Mouse (Mus musculus) CH12.LX (cell line): ENCODE data around the gene Mael. TPM values are rescaled to one million over a fixed set of nuclear protein-coding genes. Genes with fewer than 3 reads are reported as not detected.

Experiments
- DNase-seq: peaks from one replicate; pipeline ENCODE4 v3.0.0-alpha.2; 2013; ENCODE audit errors: extremely low read depth
- H3K27ac ChIP-seq: 2 replicates; pipeline ENCODE4 v1.5.1; 2012; ENCODE audit warnings: low read depth, mild to moderate bottlenecking, control low read depth, moderate library complexity; ENCODE audit not compliant: insufficient read depth
- H3K27me3 ChIP-seq: replicated peaks from 2 replicates; pipeline ENCODE3; 2012; ENCODE audit warnings: inconsistent platforms
- H3K36me3 ChIP-seq, 2 experiments: replicated peaks in 1 of 2; 2 replicates each; pipeline versions ENCODE3 to v1.6.1; 2012; ENCODE audit warnings: inconsistent platforms in 1 of 2, low read length in 1 of 2, mild to moderate bottlenecking in 1 of 2, mixed read lengths in 1 of 2, moderate library complexity in 1 of 2; ENCODE audit not compliant: control insufficient read depth in 1 of 2, insufficient read depth in 1 of 2
- H3K4me1 ChIP-seq, 2 experiments: 2 replicates each; pipeline ENCODE4 v1.6.1; 2012; ENCODE audit warnings: inconsistent platforms in 1 of 2, moderate library complexity in 1 of 2; ENCODE audit not compliant: insufficient read depth in 2 of 2, control insufficient read depth in 1 of 2
- H3K4me2 ChIP-seq: 2 replicates; pipeline ENCODE4 v1.6.1; 2012; ENCODE audit warnings: low read depth, mild to moderate bottlenecking, control low read depth; ENCODE audit not compliant: poor library complexity, insufficient read depth, severe bottlenecking
- H3K4me3 ChIP-seq, 3 experiments: fragments of 150-350 bp in 1 of 3; sonication (generic) in 1 of 3; replicated peaks in 1 of 3; 2 replicates each; pipeline versions ENCODE3 to v1.5.1; 2011 to 2012; ENCODE audit warnings: low read depth in 2 of 3, low read length in 2 of 3, mild to moderate bottlenecking in 2 of 3, moderate library complexity in 2 of 3, control low read depth in 1 of 3, improper control_type of control experiment in 1 of 3, inconsistent platforms in 1 of 3, mixed read lengths in 1 of 3; ENCODE audit not compliant: poor library complexity in 1 of 3
- H3K79me2 ChIP-seq: replicated peaks from 2 replicates; pipeline ENCODE4 v1.6.1; 2012; ENCODE audit warnings: mild to moderate bottlenecking, moderate library complexity; ENCODE audit not compliant: control insufficient read depth, poor library complexity, insufficient read depth, severe bottlenecking; ENCODE audit errors: extremely low read depth
- H3K9ac ChIP-seq: 2 replicates; pipeline ENCODE4 v1.6.1; 2012; ENCODE audit warnings: low read depth, mild to moderate bottlenecking, control low read depth, moderate library complexity; ENCODE audit not compliant: insufficient read depth
- H3K9me3 ChIP-seq: replicated peaks from 2 replicates; pipeline ENCODE3; 2012; ENCODE audit warnings: low read length, inconsistent platforms, mixed read lengths
- BHLHE40 ChIP-seq: IDR thresholded peaks from 2 replicates; pipeline ENCODE4 v1.6.1; 2011; ENCODE audit warnings: mild to moderate bottlenecking, low read depth, low read length, improper control_type of control experiment
- CHD2 ChIP-seq: IDR thresholded peaks from 2 replicates; pipeline ENCODE4 v1.6.1; 2011; ENCODE audit warnings: low read length, improper control_type of control experiment
- E2F4 ChIP-seq: IDR thresholded peaks from 2 replicates; pipeline ENCODE4 v1.6.1; 2011; ENCODE audit warnings: low read depth, low read length, improper control_type of control experiment; ENCODE audit not compliant: insufficient replicate concordance
- HCFC1 ChIP-seq: IDR thresholded peaks from 2 replicates; pipeline ENCODE4 v1.6.1; 2012; ENCODE audit warnings: low read depth, mild to moderate bottlenecking, inconsistent platforms, low read length, improper control_type of control experiment
- IRF4 ChIP-seq: IDR thresholded peaks from 2 replicates; pipeline ENCODE4 v1.6.1; 2014; ENCODE audit warnings: low read depth, mild to moderate bottlenecking, inconsistent platforms, low read length, improper control_type of control experiment
- JUND ChIP-seq: conservative IDR thresholded peaks from 2 replicates; pipeline ENCODE4 v1.6.1; 2011; ENCODE audit warnings: low read depth, low read length, improper control_type of control experiment
- KAT2A ChIP-seq: IDR thresholded peaks from 2 replicates; pipeline ENCODE4 v1.6.1; 2012; ENCODE audit warnings: low read length, improper control_type of control experiment, inconsistent platforms; ENCODE audit not compliant: insufficient replicate concordance
- MAZ ChIP-seq: IDR thresholded peaks from 2 replicates; pipeline ENCODE4 v1.6.1; 2012; ENCODE audit warnings: low read depth, mild to moderate bottlenecking, inconsistent platforms, low read length, improper control_type of control experiment, moderate library complexity
- MEF2A ChIP-seq: IDR thresholded peaks from 2 replicates; pipeline ENCODE4 v1.6.1; 2014; ENCODE audit warnings: low read depth, mild to moderate bottlenecking, inconsistent platforms, low read length, improper control_type of control experiment, borderline replicate concordance
- MXI1 ChIP-seq: IDR thresholded peaks from 2 replicates; pipeline ENCODE4 v1.6.1; 2011; ENCODE audit warnings: mild to moderate bottlenecking, low read depth, low read length, improper control_type of control experiment
- NELFE ChIP-seq: IDR thresholded peaks from 2 replicates; pipeline ENCODE4 v1.6.1; 2011; ENCODE audit warnings: low read depth, low read length, improper control_type of control experiment
- NRF1 ChIP-seq: IDR thresholded peaks from 2 replicates; pipeline ENCODE4 v1.6.1; 2014; ENCODE audit warnings: low read depth, mild to moderate bottlenecking, inconsistent platforms, low read length, improper control_type of control experiment, moderate library complexity
- POLR2A ChIP-seq: IDR thresholded peaks from 2 replicates; pipeline ENCODE4 v1.6.1; 2011; ENCODE audit warnings: low read depth, mild to moderate bottlenecking, improper control_type of control experiment, low read length
- POLR2AphosphoS2 ChIP-seq: IDR thresholded peaks from 2 replicates; pipeline ENCODE4 v1.6.1; 2011; ENCODE audit warnings: low read depth, low read length, improper control_type of control experiment
- RAD21 ChIP-seq: IDR thresholded peaks from 2 replicates; pipeline ENCODE4 v1.6.1; 2011; ENCODE audit warnings: low read depth, mild to moderate bottlenecking, low read length, improper control_type of control experiment, moderate library complexity
- RCOR1 ChIP-seq: conservative IDR thresholded peaks from 2 replicates; pipeline ENCODE4 v1.6.1; 2012; ENCODE audit warnings: low read depth, mild to moderate bottlenecking, inconsistent platforms, low read length, improper control_type of control experiment
- SIN3A ChIP-seq: IDR thresholded peaks from 2 replicates; pipeline ENCODE4 v1.6.1; 2012; ENCODE audit warnings: low read length, improper control_type of control experiment, inconsistent platforms
- SMC3 ChIP-seq: IDR thresholded peaks from 2 replicates; pipeline ENCODE4 v1.6.1; 2011; ENCODE audit warnings: low read depth, low read length, improper control_type of control experiment
- TBP ChIP-seq: conservative IDR thresholded peaks from 2 replicates; pipeline ENCODE4 v1.6.1; 2011; ENCODE audit warnings: low read depth, low read length, improper control_type of control experiment
- TCF12 ChIP-seq: IDR thresholded peaks from 2 replicates; pipeline ENCODE4 v1.6.1; 2014; ENCODE audit warnings: low read depth, mild to moderate bottlenecking, inconsistent platforms, low read length, improper control_type of control experiment
- UBTF ChIP-seq: IDR thresholded peaks from 2 replicates; pipeline ENCODE4 v1.6.1; 2012; ENCODE audit warnings: low read depth, mild to moderate bottlenecking, inconsistent platforms, low read length, improper control_type of control experiment, moderate library complexity
- USF1 ChIP-seq: IDR thresholded peaks from 2 replicates; pipeline ENCODE4 v1.6.1; 2014; ENCODE audit warnings: low read depth, mild to moderate bottlenecking, inconsistent platforms, low read length, improper control_type of control experiment
- USF2 ChIP-seq: conservative IDR thresholded peaks from 2 replicates; pipeline ENCODE4 v1.6.1; 2011; ENCODE audit warnings: low read depth, low read length, improper control_type of control experiment
- ZC3H11A ChIP-seq: IDR thresholded peaks from 2 replicates; pipeline ENCODE4 v1.6.1; 2012; ENCODE audit warnings: low read depth, mild to moderate bottlenecking, inconsistent platforms, low read length, improper control_type of control experiment
- ZMIZ1 ChIP-seq: IDR thresholded peaks from 2 replicates; pipeline ENCODE4 v1.6.1; 2012; ENCODE audit warnings: low read depth, mild to moderate bottlenecking, inconsistent platforms, low read length, improper control_type of control experiment
- ZNF384 ChIP-seq: IDR thresholded peaks from 2 replicates; pipeline ENCODE4 v1.6.1; 2012; ENCODE audit warnings: low read depth, low read length, improper control_type of control experiment, inconsistent platforms
- dilution Hi-C: fragments of 300-500 bp; cut with MboI; formaldehyde crosslinking; loops from 2 replicates; pipeline ENCODE4 v1.14.3; 2020; ENCODE audit warnings: low sequenced_read_pairs; ENCODE audit not compliant: extremely low pct_unique_long_range_greater_than_20kb, extremely low pct_ligation_motif_present
- in situ Hi-C: fragments of 300-500 bp; cut with MboI; formaldehyde crosslinking; loops from 3 replicates; pipeline ENCODE4 v1.14.3; 2019; ENCODE audit warnings: low sequenced_read_pairs, low pct_ligation_motif_present, low pct_unique_long_range_greater_than_20kb, mixed read lengths
- polyA plus RNA-seq: library from polyadenylated mRNA; unstranded; fragments of >175 nt; gene quantifications from 2 replicates; pipeline ENCODE4 v1.2.1, GENCODE M21; 2012; ENCODE audit warnings: low read depth; ENCODE audit not compliant: insufficient read length
- total RNA-seq, 2 experiments: library from RNA; depleted of rRNA; stranded (reverse); fragments of 300-350 nt in 1 of 2; fragments of >200 nt in 1 of 2; gene quantifications; 2 replicates each; pipeline ENCODE4 v1.2.3; 2012 to 2014

Mael gene
- total and polyA plus RNA-seq, 3 experiments: not detected

DNA sequence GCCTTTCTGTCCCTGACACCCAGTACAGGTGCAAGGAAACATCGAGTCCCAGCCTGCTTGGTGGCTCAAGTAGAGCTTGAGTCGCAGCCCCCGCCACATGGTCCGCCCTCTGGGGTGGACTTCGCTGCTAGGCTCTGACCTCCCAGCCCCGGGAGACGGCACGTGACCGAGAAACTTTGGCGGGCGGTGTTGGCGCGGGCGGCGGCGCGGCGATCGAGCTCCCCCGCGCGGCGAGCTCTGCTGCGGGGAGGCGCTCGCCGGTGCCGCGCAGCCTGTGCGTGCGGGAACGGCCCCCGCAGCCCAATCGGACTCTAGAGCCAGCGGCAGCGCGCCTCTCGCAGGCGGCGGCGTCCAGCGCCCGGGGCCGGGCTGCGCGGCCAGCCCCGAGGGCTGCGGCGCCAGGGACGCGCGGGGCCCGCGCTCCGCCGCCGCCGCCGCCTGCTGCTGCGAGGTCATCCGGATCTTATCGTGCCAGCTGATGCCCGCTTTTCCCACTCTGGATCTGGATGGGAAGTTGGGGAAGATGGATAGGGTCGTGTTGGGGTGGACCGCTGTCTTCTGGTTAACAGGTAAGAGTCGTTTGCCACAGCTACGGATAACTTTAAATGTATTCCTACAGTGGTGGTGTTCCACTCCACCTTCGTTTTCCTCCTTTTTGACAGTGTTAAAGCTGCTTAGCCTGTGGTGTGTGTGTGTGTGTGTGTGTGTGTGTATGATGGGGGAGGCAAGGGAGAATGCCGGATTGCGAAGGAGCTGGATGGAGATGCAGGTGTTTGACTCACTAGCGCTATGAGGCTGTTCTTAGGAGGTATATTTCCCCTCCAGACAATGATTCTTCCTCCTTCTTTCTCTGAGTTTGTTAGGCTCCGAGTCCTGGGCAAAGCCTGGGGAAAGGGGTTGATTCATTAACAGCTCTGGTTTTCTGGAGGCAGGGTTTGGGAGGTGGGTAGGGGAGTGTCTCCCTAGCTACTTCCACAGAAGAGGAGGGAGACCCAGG lies 15.6 kb upstream of the Mael start, which contains the start of gene Ildr2:
Gene Ildr2 (plus strand): TSS at position 242 of the 997 bp plus-strand sequence.
- peaks cover 6% of the 10 kb centered on the region for H3K27me3 ChIP-seq

GRCm38 (mm10) chr1:166244285-166244684 lies 5.7 kb upstream of the Mael start:
- Histone ChIP-seq H3K79me2 (no peaks in the 10 kb centered on the region), H3K9me3 (no peaks in the 10 kb centered on the region), H3K36me3 (no peaks in the 10 kb centered on the region), H3K9ac (no peak overlapping the region), H3K4me1 (no peaks in the 10 kb centered on the region), H3K27me3 (peaks cover under 1% of the 10 kb centered on the region), H3K4me2 (no peak overlapping the region), H3K4me3 (no peak overlapping the region), H3K27ac (no peak overlapping the region)
- dilution Hi-C loops: no loop called here
- in situ Hi-C loops: no loop called here
- no peak for DNase-seq
- TF ChIP-seq RAD21 (no peak), ZMIZ1 (no peak), TCF12 (no peak), USF1 (no peak), MEF2A (no peak), POLR2AphosphoS2 (no peak), RCOR1 (no peak), UBTF (no peak), NELFE (no peak), SIN3A (no peak), HCFC1 (no peak), MAZ (no peak), JUND (no peak), IRF4 (no peak), ZC3H11A (no peak), E2F4 (no peak), BHLHE40 (no peak), CHD2 (no peak), KAT2A (no peak)

More for the DNA sequence above, 15.6 kb upstream of the Mael start, which contains the start of gene Ildr2:
- Histone ChIP-seq H3K4me2 (no peak within 1 kb of the TSS), H3K9me3 (no peaks in the 10 kb centered on the region), H3K4me1 (no peaks in the 10 kb centered on the region), H3K4me3 (no peak within 1 kb of the TSS), H3K9ac (no peak within 1 kb of the TSS), H3K79me2 (no peaks in the 10 kb centered on the region), H3K27ac (no peak within 1 kb of the TSS), H3K36me3 (no peaks in the 10 kb centered on the region)
- in situ Hi-C loops (no loop called here), dilution Hi-C loops (no loop called here)
- DNase-seq: no peak
- no peak for TF ChIP-seq USF2
- no peak for TF ChIP-seq ZNF384
- TF ChIP-seq MAZ: no peak
- no peak for TF ChIP-seq NRF1
- TF ChIP-seq SMC3: no peak
- no peak for TF ChIP-seq MXI1
- TF ChIP-seq UBTF: no peak
- no peak for TF ChIP-seq JUND
- TF ChIP-seq USF1: no peak
- no peak for TF ChIP-seq HCFC1
- TF ChIP-seq ZMIZ1: no peak
- no peak for TF ChIP-seq E2F4
- no peak for TF ChIP-seq IRF4
- no peak for TF ChIP-seq CHD2
- no peak for TF ChIP-seq TBP
- no peak for TF ChIP-seq POLR2A
- no peak for TF ChIP-seq POLR2AphosphoS2
